Mouse (Mus musculus): ENCODE measurements around the gene Atrnl1. TPM values are rescaled to one million over a fixed set of nuclear protein-coding genes. Genes with fewer than 3 reads are reported as not detected.
"Not testable (repeated sequence)": the region's sequence is repeated elsewhere in the genome, so short reads cannot be mapped to it uniquely, and the experiment has no call there.

The Atrnl1 gene
- total RNA-seq, 2 experiments from 2014 or later, result 110 to 113 TPM

DNA sequence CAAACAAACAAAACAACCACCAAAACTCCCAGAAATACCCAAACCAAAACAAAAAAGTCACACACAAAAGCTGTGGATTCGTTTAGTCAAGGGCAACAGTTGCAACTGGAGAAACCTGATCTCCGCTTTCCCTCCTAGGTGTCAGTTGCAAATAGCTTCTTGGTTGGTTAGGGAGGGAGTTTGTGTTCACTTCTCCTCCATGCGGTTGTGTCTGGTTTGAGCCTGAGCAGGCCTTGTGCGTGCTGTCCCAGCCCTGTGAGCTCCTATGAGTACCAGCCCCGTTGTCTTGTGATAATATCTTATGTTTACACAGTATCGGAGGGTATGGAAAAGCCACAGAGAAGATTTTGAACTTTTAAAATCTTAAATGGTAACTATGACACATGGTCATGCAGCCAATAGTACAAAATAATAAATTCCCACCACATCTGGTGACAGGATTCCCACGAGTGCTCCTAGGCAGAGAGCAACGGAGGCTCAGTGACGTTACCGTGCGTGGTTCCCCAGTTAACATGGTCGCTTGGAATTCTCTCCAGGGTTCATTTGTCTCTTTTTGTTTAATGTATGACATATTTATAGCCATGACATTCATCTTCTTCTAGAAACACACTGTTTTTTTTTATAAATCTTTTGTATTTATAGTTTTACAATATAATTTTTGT, 46.7 kb downstream of the Atrnl1 start:
- DNase-seq (ENCODE audit: extremely low spot score in 1 of 2, low spot score in 2 of 2), result no peak
- intact Hi-C loops (cut with DNase I), result loop anchor here (5.0 to 10.0 kb wide), 3 partner anchors 807 to 967 kb away; no protein-coding TSS in a partner anchor

DNA sequence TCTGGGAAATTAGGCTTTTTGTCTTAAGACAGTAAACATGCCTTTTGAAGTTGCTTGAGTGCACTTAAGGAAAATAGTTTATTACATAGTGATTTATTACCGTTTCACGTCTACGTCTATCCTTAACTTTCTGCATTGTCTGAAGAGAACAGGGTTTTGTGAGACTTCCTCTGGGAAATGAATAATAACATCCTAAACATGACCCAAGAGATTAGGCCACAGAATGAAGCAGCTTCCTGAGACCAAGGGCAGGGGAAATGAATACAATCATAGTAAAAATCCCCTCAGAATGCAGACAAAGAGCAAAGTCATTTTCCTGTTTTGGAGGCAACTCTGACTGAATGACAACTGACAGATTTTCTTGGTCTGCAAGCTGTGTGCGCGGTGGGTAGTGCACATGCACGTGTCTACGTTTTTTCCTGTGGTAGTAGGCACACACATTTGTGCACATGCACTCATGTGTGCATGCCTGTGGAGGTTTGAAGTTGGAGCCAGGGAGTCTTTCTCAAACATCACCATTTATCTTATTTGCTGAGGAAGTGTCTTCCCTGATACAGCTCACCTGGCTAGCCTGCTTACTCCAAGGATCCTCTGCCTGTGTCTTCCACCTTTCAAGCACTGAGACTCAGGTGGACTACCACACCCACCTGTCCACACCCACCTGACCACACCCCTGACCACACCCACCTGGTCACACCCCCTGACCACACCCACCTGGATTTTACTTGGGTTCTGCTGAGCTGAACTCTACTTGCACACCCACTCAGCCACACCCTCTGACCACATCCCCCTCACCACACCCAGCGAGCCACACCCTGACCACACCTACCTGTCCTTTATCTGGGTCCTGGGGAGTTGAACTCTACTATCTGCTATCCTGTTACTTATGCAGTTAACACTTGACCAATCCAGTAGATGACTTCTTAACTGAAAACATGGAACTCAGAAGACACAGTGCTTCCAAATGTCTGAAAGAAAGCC, 47.6 kb downstream of the Atrnl1 start:
- intact Hi-C loops (cut with DNase I), result loop anchor here (5.0 to 10.0 kb wide), 3 partner anchors 806 to 966 kb away; no protein-coding TSS in a partner anchor
- no peak for DNase-seq (ENCODE audit: extremely low spot score in 1 of 2, low spot score in 2 of 2)

DNA sequence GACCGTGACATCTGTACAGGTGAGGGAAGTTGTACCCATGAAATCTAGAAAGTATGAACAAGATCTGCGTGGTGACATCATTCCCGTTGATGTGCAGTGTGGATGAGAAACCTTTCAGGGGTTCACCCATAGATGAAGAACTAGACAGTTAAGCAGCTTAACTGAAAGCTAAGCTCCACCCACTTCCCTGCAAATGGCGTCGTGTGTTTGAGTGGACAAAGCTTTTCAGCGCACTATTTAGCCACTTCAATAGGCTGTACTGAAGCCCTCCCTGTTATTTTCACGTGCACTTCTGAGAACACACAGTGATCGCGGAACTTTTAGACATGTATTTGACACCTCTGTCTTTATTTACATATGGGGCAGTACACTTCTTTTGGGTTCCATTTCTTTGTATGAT, 56.2 kb downstream of the Atrnl1 start:
- DNase-seq (ENCODE audit: extremely low spot score in 1 of 2, low spot score in 2 of 2), result no peak
- intact Hi-C loops (cut with DNase I), result no loop called here

DNA sequence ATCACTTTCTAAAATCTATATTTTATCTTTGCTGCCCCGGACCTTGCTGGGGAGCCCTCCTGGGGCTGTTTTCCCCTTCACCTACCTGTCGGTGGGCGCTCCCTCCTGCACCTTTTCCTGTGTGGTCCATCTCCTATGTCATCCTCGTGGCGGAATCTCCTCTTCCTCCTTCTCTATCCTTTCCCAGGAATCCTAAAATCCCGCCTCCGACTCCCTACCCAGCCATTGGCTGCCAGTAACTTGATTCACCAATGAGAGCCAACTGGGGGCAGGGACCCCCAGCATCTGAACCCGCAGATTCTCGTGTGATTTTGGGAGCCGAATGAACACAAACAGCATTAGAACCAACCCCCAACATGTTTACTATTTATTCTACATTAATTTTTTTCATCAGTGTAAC, 57.1 kb downstream of the Atrnl1 start:
- DNase-seq (ENCODE audit: extremely low spot score in 1 of 2, low spot score in 2 of 2), result no peak
- intact Hi-C loops (cut with DNase I), result no loop called here

DNA sequence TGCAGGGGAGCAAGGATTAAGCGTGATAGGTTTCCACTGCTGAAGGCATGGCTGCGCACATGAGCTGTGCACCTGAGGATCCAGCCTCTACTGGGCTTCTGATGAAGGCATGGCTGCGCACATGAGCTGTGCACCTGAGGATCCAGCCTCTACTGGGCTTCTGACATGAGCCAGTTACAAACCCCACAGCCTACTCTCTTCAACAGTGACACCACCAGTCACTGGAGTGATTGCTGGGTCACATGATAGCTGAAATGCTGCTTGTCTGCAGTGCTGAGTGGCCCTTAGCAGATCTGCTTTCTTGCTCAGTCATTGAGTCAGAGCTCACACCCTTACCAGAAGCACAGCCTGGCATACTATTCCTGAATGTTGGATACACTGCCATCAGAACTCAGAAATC, 68.6 kb downstream of the Atrnl1 start:
- no peak for DNase-seq (ENCODE audit: extremely low spot score in 1 of 2, low spot score in 2 of 2)
- intact Hi-C loops (cut with DNase I), result no loop called here

DNA sequence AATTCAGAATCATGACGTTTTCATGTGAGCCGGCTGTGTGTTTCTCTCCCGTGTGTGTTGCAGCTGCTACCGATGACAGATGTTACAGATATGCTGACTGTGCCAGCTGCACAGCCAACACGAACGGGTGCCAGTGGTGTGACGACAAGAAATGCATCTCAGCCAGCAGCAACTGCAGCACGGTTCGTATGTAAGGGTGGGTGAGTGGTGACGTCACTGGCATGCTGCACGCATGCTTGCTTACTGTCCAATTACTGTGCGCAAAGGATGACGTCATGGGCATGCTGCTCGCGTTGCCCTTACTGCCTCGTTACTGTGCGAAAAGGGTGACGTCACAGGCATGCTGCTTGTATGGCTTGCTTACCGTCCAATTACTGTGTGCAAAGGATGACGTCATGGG, 75.8 kb downstream of the Atrnl1 start:
- DNase-seq (ENCODE audit: extremely low spot score in 1 of 2, low spot score in 2 of 2), result peak; percentile 19 to 46

DNA sequence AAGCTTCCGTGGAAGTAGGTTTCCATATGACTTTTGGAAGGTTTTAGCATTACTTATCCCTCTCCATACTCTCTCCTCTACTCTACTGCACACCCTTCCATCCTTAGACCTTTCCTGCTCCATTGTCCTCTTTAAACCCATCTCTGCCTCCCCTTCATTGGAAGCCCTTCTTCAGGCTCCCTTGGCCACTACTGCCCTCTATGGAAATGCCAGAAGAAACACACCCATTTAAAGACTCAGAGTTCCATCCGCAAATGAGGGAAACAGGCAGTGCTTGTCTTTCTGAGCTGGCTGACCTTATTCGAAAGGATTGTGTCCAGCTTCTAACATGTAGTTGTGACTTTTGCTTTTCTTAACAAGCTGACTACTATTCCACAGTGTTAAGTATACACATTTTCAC, 81.7 kb downstream of the Atrnl1 start:
- intact Hi-C loops (cut with DNase I), result no loop called here
- DNase-seq (ENCODE audit: extremely low spot score in 1 of 2, low spot score in 2 of 2), result no peak

More for the DNA sequence above, 75.8 kb downstream of the Atrnl1 start:
- intact Hi-C loops (cut with DNase I), result no loop called here

DNA sequence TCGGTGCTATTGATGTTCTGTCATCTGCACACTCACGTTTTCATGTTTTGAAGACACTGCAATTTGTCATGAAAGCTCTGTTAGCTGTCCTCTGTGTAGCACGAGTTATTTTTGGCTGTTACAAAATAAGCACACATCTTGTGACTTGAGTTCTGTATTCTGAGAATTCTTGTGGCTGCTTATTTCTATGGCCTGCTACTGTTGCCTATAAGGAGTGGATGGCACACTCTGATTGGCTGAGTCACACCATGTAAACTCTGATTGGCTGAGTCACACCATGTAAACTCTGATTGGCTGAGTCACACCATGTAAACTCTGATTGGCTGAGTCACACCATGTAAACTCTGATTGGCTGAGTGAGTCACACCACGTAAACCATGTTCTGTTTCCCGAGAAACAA, 85.9 kb downstream of the Atrnl1 start:
- DNase-seq (ENCODE audit: extremely low spot score in 1 of 2, low spot score in 2 of 2); intact Hi-C loops (cut with DNase I): not testable (repeated sequence)

DNA sequence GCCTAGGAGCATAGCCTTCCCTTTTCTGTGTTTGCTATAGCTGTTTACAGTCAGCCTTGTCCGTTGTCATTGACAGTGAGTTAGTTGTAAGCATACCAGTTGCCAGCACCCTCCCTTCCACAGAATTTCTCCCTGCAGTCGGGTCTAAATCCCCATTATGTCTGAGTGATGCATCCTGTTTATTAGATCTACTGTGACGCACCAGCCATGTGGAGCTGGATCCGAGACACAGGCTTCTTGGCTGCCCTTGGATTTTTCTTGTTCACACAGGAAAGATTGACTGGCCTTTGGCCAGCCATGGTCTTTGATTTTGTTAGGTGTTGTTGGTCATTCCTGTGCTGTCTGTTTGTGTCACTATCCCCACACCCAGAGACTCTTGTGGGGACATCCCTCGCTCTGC, 102.3 kb downstream of the Atrnl1 start:
- DNase-seq (ENCODE audit: extremely low spot score in 1 of 2, low spot score in 2 of 2), result peak in 1 of 2 experiments; percentile 39
- intact Hi-C loops (cut with DNase I), result no loop called here

DNA sequence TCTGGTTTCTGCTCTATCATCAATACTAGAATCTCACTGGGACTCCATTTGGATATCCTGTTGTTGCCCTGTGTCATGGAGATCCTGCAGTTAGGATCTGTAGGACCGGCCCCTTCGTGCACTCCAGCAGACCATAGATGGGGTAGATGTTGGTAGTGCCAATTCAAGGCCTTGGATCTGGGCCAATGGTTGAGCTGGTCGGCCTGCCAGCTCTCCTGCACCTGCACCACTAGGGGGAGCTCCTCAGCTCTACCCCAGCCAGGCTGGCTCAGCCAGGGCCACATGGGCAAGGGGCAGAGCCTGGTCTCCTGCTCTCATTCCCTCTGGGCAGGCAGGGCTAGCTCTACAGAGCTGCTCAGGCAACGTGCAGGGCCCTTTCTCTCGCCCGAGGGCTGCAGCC, 114.1 kb downstream of the Atrnl1 start:
- DNase-seq (ENCODE audit: extremely low spot score in 1 of 2, low spot score in 2 of 2), result peak in 1 of 2 experiments; percentile 43
- intact Hi-C loops (cut with DNase I), result no loop called here

DNA sequence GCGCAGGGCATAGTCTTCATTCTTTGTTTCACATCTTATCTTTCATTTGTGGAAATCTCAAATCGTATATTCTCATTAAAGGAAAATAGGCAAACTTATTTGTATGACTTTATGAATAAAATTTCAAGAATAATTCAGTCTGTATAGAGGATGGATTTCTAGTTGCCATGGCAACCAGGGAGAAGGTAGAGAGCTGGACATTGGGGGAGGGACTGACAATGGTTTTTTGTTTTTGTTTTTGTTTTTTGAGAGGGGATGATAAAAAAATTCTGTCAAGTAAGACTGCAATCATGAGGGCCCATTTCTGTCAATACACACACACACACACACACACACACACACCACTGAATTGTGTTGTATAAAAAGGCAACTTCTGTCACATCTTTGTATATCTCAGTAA, 114.5 kb downstream of the Atrnl1 start:
- intact Hi-C loops (cut with DNase I), result no loop called here
- DNase-seq (ENCODE audit: extremely low spot score in 1 of 2, low spot score in 2 of 2), result no peak

DNA sequence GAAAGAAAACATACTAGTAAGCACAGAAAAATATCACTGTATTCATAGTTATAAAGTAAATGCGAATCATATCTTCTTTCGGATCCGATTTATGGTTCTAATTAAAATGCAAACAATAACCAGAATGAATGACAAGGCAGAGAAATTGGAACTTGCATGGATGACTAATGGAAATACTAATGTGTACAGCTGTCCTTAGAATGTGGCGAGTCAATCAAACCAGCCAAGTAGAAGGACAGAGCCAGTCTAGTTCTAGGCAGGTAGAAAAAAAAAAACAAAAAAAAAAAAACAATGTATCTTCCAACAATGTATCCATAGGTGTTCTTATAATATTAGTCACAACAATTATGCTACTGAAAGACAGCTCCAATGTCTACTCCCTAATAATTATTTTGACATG, 116.2 kb downstream of the Atrnl1 start:
- no peak for DNase-seq (ENCODE audit: extremely low spot score in 1 of 2, low spot score in 2 of 2)
- intact Hi-C loops (cut with DNase I), result no loop called here

DNA sequence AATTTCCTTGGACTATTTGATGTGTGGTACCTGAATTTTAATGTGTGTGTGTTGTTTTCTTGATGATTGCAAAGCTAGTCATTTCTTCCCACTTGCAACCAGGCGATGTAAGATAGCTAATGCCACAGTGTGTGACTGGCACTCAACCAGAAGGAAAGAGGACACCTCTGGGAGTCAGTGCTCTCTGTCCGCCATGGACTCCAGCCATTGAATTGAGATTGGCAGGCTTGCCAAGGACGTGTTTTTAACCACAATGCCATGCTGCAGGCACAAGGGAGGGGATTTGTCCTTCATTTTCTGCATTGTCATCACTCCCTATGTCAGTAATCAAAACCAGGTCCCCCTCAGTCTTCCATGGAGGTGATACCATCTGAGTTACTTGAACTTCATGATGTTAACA, 126.6 kb downstream of the Atrnl1 start:
- no peak for DNase-seq (ENCODE audit: extremely low spot score in 1 of 2, low spot score in 2 of 2)
- intact Hi-C loops (cut with DNase I), result no loop called here

DNA sequence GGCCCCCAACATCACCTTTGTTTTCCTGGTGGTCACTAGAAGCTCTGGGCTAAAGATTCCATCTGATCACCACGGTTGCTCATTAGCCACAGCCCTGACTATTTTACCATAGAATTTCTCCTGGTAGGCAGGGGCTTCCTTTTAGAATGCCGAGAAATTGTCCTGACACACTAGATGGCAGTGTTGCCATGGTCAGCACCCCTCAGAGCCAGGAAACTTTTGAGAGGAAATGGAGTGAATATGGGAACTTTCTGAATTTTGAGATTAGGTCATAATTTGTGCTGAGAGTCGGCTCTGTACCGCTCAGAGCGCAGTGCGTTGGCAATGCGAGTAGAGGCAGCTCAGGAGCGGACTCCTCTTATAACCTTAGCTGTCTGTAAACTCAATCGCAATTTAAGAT, 134.7 kb downstream of the Atrnl1 start:
- intact Hi-C loops (cut with DNase I), result loop anchor here (5.0 to 10.0 kb wide), 3 partner anchors 729 to 882 kb away; no protein-coding TSS in a partner anchor
- DNase-seq (ENCODE audit: extremely low spot score in 1 of 2, low spot score in 2 of 2), result peak in 1 of 2 experiments; percentile 16

DNA sequence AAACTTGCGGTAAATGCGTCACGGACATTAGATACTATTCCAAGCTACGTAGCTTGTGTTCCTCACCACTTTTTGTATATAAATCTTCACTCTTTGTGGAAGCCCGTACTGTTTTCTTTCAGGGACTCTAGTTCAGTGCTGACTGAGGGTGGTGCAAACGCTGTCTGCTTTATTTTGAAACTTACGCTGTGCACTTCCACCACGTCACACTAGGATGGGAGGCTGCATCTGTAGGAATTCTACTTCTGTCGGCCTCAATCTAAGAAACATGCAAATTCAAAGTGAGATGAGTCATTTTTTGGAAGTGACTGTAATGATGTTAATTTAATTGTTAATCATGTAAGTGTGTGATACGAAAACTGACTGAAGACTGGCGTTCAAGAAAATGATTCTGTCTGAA, 135.7 kb downstream of the Atrnl1 start:
- no peak for DNase-seq (ENCODE audit: extremely low spot score in 1 of 2, low spot score in 2 of 2)
- intact Hi-C loops (cut with DNase I), result loop anchor here (5.0 to 10.0 kb wide), 3 partner anchors 728 to 881 kb away; no protein-coding TSS in a partner anchor

DNA sequence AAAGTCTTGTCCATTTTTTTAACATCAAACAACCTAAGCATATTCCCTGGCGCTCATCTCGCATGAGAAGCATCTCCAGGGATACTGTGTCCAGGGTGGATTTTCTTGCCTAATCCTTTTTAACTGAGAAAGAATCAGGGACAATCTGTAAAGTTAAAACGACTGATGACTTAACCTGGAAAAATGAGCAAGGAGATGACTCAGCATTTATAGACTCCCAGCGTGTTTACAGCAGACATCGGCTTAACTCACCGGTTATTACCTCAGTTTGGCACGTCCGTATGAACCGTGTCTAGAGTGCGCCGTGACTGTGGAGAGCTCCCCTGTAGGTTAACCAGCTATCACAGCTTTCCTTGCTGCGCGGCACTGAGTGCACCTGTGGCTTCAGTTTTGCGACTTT, 141.4 kb downstream of the Atrnl1 start:
- DNase-seq (ENCODE audit: extremely low spot score in 1 of 2, low spot score in 2 of 2), result no peak
- intact Hi-C loops (cut with DNase I), result no loop called here

DNA sequence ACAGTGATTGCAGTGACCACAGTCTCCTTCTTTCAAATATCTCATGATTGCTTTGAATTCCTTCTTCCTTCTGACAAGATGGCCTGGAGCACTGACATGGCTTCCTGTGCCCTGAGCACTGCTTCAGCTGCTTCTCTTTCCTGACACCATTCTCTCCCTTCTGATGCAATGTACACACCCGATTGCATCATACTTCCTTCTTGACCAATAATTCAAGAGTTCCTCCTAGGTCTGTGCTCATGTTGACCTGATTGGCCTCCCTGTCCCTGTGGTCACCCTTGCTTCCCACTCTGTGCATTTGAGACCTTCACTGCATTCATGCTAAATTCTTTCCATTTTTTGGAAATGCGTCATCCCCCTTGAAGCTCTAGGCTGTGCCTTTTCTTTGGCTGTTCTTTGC, 151.7 kb downstream of the Atrnl1 start:
- no peak for DNase-seq (ENCODE audit: extremely low spot score in 1 of 2, low spot score in 2 of 2)
- intact Hi-C loops (cut with DNase I), result no loop called here

DNA sequence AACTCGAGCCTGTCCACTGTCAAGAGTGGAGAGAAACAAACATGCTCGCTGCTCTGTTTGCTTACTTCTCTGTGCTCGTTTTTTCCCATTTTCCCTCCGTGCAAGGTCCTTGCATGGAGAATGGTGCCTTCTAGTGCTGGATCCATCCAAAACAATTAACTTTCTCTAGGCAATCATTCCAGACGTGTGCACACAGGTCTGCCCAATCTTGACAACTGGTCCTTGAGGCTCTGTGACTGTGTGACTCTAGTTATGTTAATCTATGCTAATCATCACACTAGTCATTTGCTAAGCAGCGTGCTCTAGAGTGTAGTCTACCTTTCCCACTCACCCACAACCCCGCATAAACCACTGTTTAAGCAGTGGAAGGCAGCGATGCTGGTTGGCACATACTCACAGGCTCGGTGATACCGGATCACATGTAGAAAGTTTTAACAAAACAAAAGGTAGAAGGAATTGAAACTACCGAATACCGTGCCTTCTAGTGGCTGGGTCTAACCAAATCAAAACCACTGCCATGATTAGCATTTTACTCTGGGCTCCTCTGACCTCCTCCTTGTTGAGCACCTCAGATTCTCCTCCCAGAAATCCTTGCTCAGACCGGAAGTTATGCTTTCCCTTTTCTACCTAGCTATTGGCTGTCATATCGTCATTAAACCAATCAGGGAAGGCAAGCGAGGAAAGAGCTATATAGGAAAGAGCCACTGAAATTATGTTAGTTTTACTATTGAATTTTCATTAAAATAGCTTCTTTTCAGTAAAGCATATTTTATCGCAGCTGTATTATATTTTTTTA, 153.9 kb downstream of the Atrnl1 start:
- no peak for DNase-seq (ENCODE audit: extremely low spot score in 1 of 2, low spot score in 2 of 2)
- intact Hi-C loops (cut with DNase I), result no loop called here

DNA sequence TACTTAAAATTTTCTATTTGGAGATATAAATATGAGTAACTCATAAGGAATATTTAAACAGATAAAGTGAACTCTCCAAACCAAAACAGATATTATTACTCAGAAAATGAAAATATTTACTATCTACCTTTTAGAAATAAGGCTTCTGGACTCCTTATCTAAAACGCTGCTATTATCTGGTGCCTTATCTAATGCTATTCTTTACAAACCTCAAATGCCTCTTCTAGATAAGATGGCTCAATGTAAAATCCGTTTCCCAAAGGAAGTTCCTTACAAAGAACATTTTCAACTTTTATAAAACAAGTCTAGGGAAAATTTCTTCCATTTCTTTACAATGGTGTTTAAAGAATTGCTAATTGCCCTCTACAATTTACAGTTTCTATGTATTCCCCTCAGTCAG, 156.2 kb downstream of the Atrnl1 start:
- no peak for DNase-seq (ENCODE audit: extremely low spot score in 1 of 2, low spot score in 2 of 2)
- intact Hi-C loops (cut with DNase I), result no loop called here
